Mouse (Mus musculus) midbrain, embryonic 15.5 days (tissue): Measurements from ENCODE around the gene Nrg3. TPM values are rescaled to one million over a fixed set of nuclear protein-coding genes. Genes with fewer than 3 reads are reported as not detected.
A peak's percentile ranks its signal among the peaks of the same experiment; 100 is the strongest.

Experiments
- ATAC-seq: fragments of 200-750 bp; cut with Nextera tagmentation; replicated peaks from 2 replicates; pipeline ENCODE4 v1.8.0; 2017; ENCODE audit warnings: moderate TSS enrichment
- H3K27ac ChIP-seq: fragments of 300-500 bp; sonication (generic); 2 replicates; pipeline ENCODE4 v1.5.1; 2015; ENCODE audit warnings: mild to moderate bottlenecking, inconsistent platforms
- H3K27me3 ChIP-seq: fragments of 300-500 bp; sonication (generic); replicated peaks from 2 replicates; pipeline ENCODE4 v1.6.1; 2015; ENCODE audit warnings: inconsistent platforms
- H3K36me3 ChIP-seq: fragments of 300-500 bp; sonication (generic); replicated peaks from 2 replicates; pipeline ENCODE4 v1.6.1; 2015; ENCODE audit warnings: inconsistent platforms
- H3K4me1 ChIP-seq: fragments of 300-500 bp; sonication (generic); 2 replicates; pipeline ENCODE4 v1.6.1; 2015; ENCODE audit warnings: inconsistent platforms
- H3K4me2 ChIP-seq: fragments of 300-500 bp; sonication (generic); 2 replicates; pipeline ENCODE4 v1.6.1; 2015; ENCODE audit warnings: inconsistent platforms, mild to moderate bottlenecking, moderate library complexity
- H3K4me3 ChIP-seq: fragments of 300-500 bp; sonication (generic); 2 replicates; pipeline ENCODE4 v1.5.1; 2015; ENCODE audit warnings: mild to moderate bottlenecking, inconsistent platforms
- H3K9ac ChIP-seq: fragments of 300-500 bp; sonication (generic); 2 replicates; pipeline ENCODE4 v1.6.1; 2015; ENCODE audit warnings: mild to moderate bottlenecking, inconsistent platforms
- H3K9me3 ChIP-seq: fragments of 300-500 bp; sonication (generic); 2 replicates; pipeline ENCODE4 v1.6.1; 2016; ENCODE audit warnings: inconsistent platforms
- WGBS: fragments of 180-500 bp; shearing (Covaris S2); methylation state at CpG from one replicate; pipeline ENCODE4 v1.1.7; 2015; ENCODE audit warnings: mixed read lengths; 5-methylcytosine and 5-hydroxymethylcytosine counted together
- polyA plus RNA-seq: library from polyadenylated mRNA; unstranded; fragments of >200 nt; fragmentation: Nextera tagmentation; extraction: Ambion mirVana; gene quantifications from 2 replicates; pipeline ENCODE4 v1.2.1, GENCODE M21; 2015

Nrg3 gene
- 14.8 and 17.2 TPM in 2 replicates for polyA plus RNA-seq

GRCm38 (mm10) chr14:39472790-39473761, at the start of gene Nrg3:
Nrg3 (minus strand) TSS chr14:39473088.
- peak; percentile 85 for ATAC-seq
- peak within 1 kb of the TSS; percentile 89 for H3K9ac ChIP-seq
- peak within 1 kb of the TSS; percentile 83 for H3K4me3 ChIP-seq
- peaks cover 18% of the 10 kb centered on the region for H3K4me1 ChIP-seq
- no peaks in the 10 kb centered on the region for H3K9me3 ChIP-seq
- H3K27ac ChIP-seq, result peak within 1 kb of the TSS; percentile 97
- WGBS, result under 1% methylated on average over 96 of the region's 121 CpGs
- peak within 1 kb of the TSS; percentile 70 for H3K4me2 ChIP-seq
- H3K27me3 ChIP-seq, result no peaks in the 10 kb centered on the region
- no peaks in the 10 kb centered on the region for H3K36me3 ChIP-seq

- Histone ChIP-seq H3K9ac (no peak overlapping the region), H3K4me2 (no peak overlapping the region), H3K36me3 (no peaks in the 10 kb centered on the region), H3K27me3 (no peaks in the 10 kb centered on the region), H3K4me3 (no peak overlapping the region), H3K4me1 (no peaks in the 10 kb centered on the region), H3K9me3 (no peaks in the 10 kb centered on the region), H3K27ac (no peak overlapping the region)
- no peak for ATAC-seq
- 81% methylated on average over 1 of the region's 1 CpGs for WGBS
These were observed 36.1 kb upstream of the Nrg3 start for GRCm38 (mm10) chr14:39508956-39509355.

- no peaks in the 10 kb centered on the region for H3K9me3 ChIP-seq
- WGBS, result 1% methylated on average over 27 of the region's 27 CpGs
- peak; percentile 59 for ATAC-seq
- peak overlapping the region; percentile 70 for H3K4me2 ChIP-seq
- H3K27me3 ChIP-seq, result no peaks in the 10 kb centered on the region
- H3K4me1 ChIP-seq, result peaks cover 16% of the 10 kb centered on the region
- H3K4me3 ChIP-seq, result peak overlapping the region; percentile 83
- H3K27ac ChIP-seq, result peak overlapping the region; percentile 97
- no peaks in the 10 kb centered on the region for H3K36me3 ChIP-seq
- peak overlapping the region; percentile 89 for H3K9ac ChIP-seq
These were observed 903 bp upstream of the Nrg3 start for GRCm38 (mm10) chr14:39473771-39474211.

GRCm38 (mm10) chr14:39472146-39472751, 639 bp downstream of the Nrg3 start:
- H3K4me1 ChIP-seq, result peaks cover 21% of the 10 kb centered on the region
- H3K4me2 ChIP-seq, result peak overlapping the region; percentile 70
- peak overlapping the region; percentile 89 for H3K9ac ChIP-seq
- H3K27ac ChIP-seq, result peak overlapping the region; percentile 97
- H3K36me3 ChIP-seq, result no peaks in the 10 kb centered on the region
- H3K4me3 ChIP-seq, result peak overlapping the region; percentile 83
- peak; percentile 50 for ATAC-seq
- H3K27me3 ChIP-seq, result no peaks in the 10 kb centered on the region
- no peaks in the 10 kb centered on the region for H3K9me3 ChIP-seq
- WGBS, result 1% methylated on average over 56 of the region's 56 CpGs

- peak; percentile 17; the same call in 1 of the 2 replicates for ATAC-seq
- H3K4me3 ChIP-seq, result peak overlapping the region; percentile 83
- H3K9me3 ChIP-seq, result no peaks in the 10 kb centered on the region
- WGBS, result 5% methylated on average over 12 of the region's 12 CpGs
- H3K4me1 ChIP-seq, result peaks cover 21% of the 10 kb centered on the region
- peak overlapping the region; percentile 89 for H3K9ac ChIP-seq
- no peaks in the 10 kb centered on the region for H3K27me3 ChIP-seq
- H3K27ac ChIP-seq, result peak overlapping the region; percentile 97
- no peaks in the 10 kb centered on the region for H3K36me3 ChIP-seq
- H3K4me2 ChIP-seq, result peak overlapping the region; percentile 70
These were observed 1.5 kb downstream of the Nrg3 start for GRCm38 (mm10) chr14:39471236-39471981.

GRCm38 (mm10) chr14:39445501-39445900, 27.4 kb downstream of the Nrg3 start:
- H3K36me3 ChIP-seq, result no peaks in the 10 kb centered on the region
- H3K27me3 ChIP-seq, result no peaks in the 10 kb centered on the region
- H3K27ac ChIP-seq, result no peak overlapping the region
- no peaks in the 10 kb centered on the region for H3K4me1 ChIP-seq
- H3K4me3 ChIP-seq, result no peak overlapping the region
- no peaks in the 10 kb centered on the region for H3K9me3 ChIP-seq
- ATAC-seq, result no peak
- no peak overlapping the region for H3K9ac ChIP-seq
- H3K4me2 ChIP-seq, result no peak overlapping the region
- WGBS, result 87% methylated on average over 1 of the region's 1 CpGs

- Histone ChIP-seq H3K9ac (no peak overlapping the region), H3K9me3 (no peaks in the 10 kb centered on the region), H3K36me3 (no peaks in the 10 kb centered on the region), H3K27ac (no peak overlapping the region), H3K4me3 (no peak overlapping the region), H3K27me3 (no peaks in the 10 kb centered on the region), H3K4me1 (no peaks in the 10 kb centered on the region), H3K4me2 (no peak overlapping the region)
- 92% methylated on average over 5 of the region's 5 CpGs for WGBS
- no peak for ATAC-seq
These were observed 44.4 kb downstream of the Nrg3 start for GRCm38 (mm10) chr14:39428503-39428902.

- H3K9me3 ChIP-seq, result no peaks in the 10 kb centered on the region
- no peak overlapping the region for H3K4me3 ChIP-seq
- H3K9ac ChIP-seq, result no peak overlapping the region
- 23% methylated on average over 1 of the region's 1 CpGs for WGBS
- no peak for ATAC-seq
- H3K27me3 ChIP-seq, result no peaks in the 10 kb centered on the region
- no peaks in the 10 kb centered on the region for H3K4me1 ChIP-seq
- no peak overlapping the region for H3K4me2 ChIP-seq
- H3K36me3 ChIP-seq, result no peaks in the 10 kb centered on the region
- no peak overlapping the region for H3K27ac ChIP-seq
These were observed 51.0 kb downstream of the Nrg3 start for GRCm38 (mm10) chr14:39421874-39422273.

GRCm38 (mm10) chr14:39413270-39413669, 59.6 kb downstream of the Nrg3 start:
- Histone ChIP-seq H3K4me3 (no peak overlapping the region), H3K4me2 (no peak overlapping the region), H3K9me3 (no peaks in the 10 kb centered on the region), H3K4me1 (no peaks in the 10 kb centered on the region), H3K27ac (peak overlapping the region; percentile 3; the same call in 1 of the 2 replicates), H3K9ac (no peak overlapping the region), H3K36me3 (no peaks in the 10 kb centered on the region), H3K27me3 (no peaks in the 10 kb centered on the region)
- 37% methylated on average over 9 of the region's 9 CpGs for WGBS
- ATAC-seq, result no peak

GRCm38 (mm10) chr14:39386845-39387244, 86.0 kb downstream of the Nrg3 start:
- H3K4me3 ChIP-seq, result no peak overlapping the region
- no peak for ATAC-seq

GRCm38 (mm10) chr14:39381321-39381720, 91.6 kb downstream of the Nrg3 start:
- Histone ChIP-seq H3K4me3 (no peak overlapping the region), H3K4me1 (no peaks in the 10 kb centered on the region), H3K9me3 (no peaks in the 10 kb centered on the region), H3K9ac (no peak overlapping the region), H3K36me3 (no peaks in the 10 kb centered on the region), H3K4me2 (no peak overlapping the region), H3K27ac (no peak overlapping the region), H3K27me3 (no peaks in the 10 kb centered on the region)
- ATAC-seq, result no peak

More at GRCm38 (mm10) chr14:39386845-39387244, 86.0 kb downstream of the Nrg3 start:
- Histone ChIP-seq H3K36me3 (no peaks in the 10 kb centered on the region), H3K9ac (no peak overlapping the region), H3K4me2 (no peak overlapping the region), H3K27ac (no peak overlapping the region), H3K9me3 (no peaks in the 10 kb centered on the region), H3K4me1 (no peaks in the 10 kb centered on the region), H3K27me3 (no peaks in the 10 kb centered on the region)

- Histone ChIP-seq H3K4me3 (no peak overlapping the region), H3K9me3 (no peaks in the 10 kb centered on the region), H3K27me3 (no peaks in the 10 kb centered on the region), H3K4me2 (no peak overlapping the region), H3K9ac (no peak overlapping the region), H3K4me1 (no peaks in the 10 kb centered on the region), H3K27ac (no peak overlapping the region), H3K36me3 (no peaks in the 10 kb centered on the region)
- WGBS, result 84% methylated on average over 1 of the region's 1 CpGs
- no peak for ATAC-seq
These were observed 99.7 kb downstream of the Nrg3 start for GRCm38 (mm10) chr14:39373220-39373619.
